Mouse (Mus musculus): ENCODE results near the gene Prepl.

DNA sequence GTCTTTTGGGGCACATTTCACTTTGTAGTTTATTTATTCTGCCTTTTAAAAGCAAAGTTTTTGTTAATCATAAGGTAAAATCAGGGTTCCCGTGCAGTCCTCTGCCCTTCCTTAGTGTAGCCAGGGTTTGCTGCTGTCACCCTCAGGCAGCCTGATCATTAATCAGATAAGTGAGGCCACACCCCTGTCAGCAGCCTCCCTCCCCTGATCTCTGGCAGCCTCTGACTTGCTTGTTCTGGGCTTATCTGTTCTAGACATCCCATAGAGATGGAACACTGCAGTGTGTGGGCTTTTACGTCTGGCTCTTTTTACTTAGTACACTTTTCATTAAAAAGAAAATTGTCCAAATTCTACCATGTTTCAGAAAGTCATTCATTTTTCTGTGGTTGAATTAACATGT lies 13.3 kb upstream of the Prepl start:
- TF ChIP-seq CTCF (IDR thresholded peaks at IDR 0.05; ENCODE audit: borderline replicate concordance, extremely low read depth, insufficient read depth, insufficient read length) (no peak), POLR2A (IDR thresholded peaks at IDR 0.05; ENCODE audit: borderline replicate concordance, extremely low read depth, insufficient read depth, insufficient read length, poor library complexity, severe bottlenecking) (no peak)
